Mouse (Mus musculus) lung, postnatal 0 days (tissue): Measurements from ENCODE around the gene Zbed4.

Experiments used
- CTCF ChIP-seq: IDR thresholded peaks from 2 replicates; pipeline ENCODE4 v1.5.1; 2016; ENCODE audit warnings: antibody characterized with exemption, mild to moderate bottlenecking
- EP300 ChIP-seq: IDR thresholded peaks from 2 replicates; pipeline ENCODE4 v1.6.1; 2016; ENCODE audit warnings: antibody characterized with exemption, mild to moderate bottlenecking, control low read depth

- TF ChIP-seq CTCF (no peak), EP300 (no peak)
These were observed 71.1 kb downstream of the Zbed4 start for GRCm38 (mm10) chr15:88822513-88822912.
